Mouse (Mus musculus) kidney, embryonic 14.5 days (tissue): ENCODE data around the gene Cgnl1. TPM values are rescaled to one million over a fixed set of nuclear protein-coding genes. Genes with fewer than 3 reads are reported as not detected.
A peak's percentile ranks its signal among the peaks of the same experiment; 100 is the strongest.

Experiments used
- ATAC-seq: fragments of 200-750 bp; cut with Nextera tagmentation; 2 replicates; pipeline ENCODE4 v1.8.0; 2017; ENCODE audit warnings: moderate number of reproducible peaks, mild to moderate bottlenecking, moderate TSS enrichment, moderate library complexity; ENCODE audit not compliant: low FRiP score, low TSS enrichment
- H3K27ac ChIP-seq: fragments of 300-500 bp; sonication (generic); 2 replicates; pipeline ENCODE4 v1.5.1; 2014; ENCODE audit warnings: low read depth, mild to moderate bottlenecking, low read length, moderate library complexity, mixed read lengths
- H3K27me3 ChIP-seq: fragments of 300-500 bp; sonication (generic); 2 replicates; pipeline ENCODE4 v1.6.1; 2014; ENCODE audit warnings: mild to moderate bottlenecking, low read length; ENCODE audit not compliant: control insufficient read depth, insufficient read depth
- H3K36me3 ChIP-seq: fragments of 300-500 bp; sonication (generic); 2 replicates; pipeline ENCODE4 v1.6.1; 2014; ENCODE audit warnings: low read length, mixed read lengths; ENCODE audit not compliant: control insufficient read depth, insufficient read depth
- H3K4me1 ChIP-seq: fragments of 300-500 bp; sonication (generic); 2 replicates; pipeline ENCODE4 v1.6.1; 2014; ENCODE audit warnings: low read length, mixed read lengths; ENCODE audit not compliant: control insufficient read depth, insufficient read depth
- H3K4me2 ChIP-seq: fragments of 300-500 bp; sonication (generic); replicated peaks from 2 replicates; pipeline ENCODE4 v1.6.1; 2014; ENCODE audit warnings: low read depth, mild to moderate bottlenecking, low read length
- H3K4me3 ChIP-seq: fragments of 300-500 bp; sonication (generic); 2 replicates; pipeline ENCODE4 v1.5.1; 2014; ENCODE audit warnings: mild to moderate bottlenecking, low read length
- H3K9ac ChIP-seq: fragments of 300-500 bp; sonication (generic); 2 replicates; pipeline ENCODE4 v1.6.1; 2014; ENCODE audit warnings: low read depth, mild to moderate bottlenecking, low read length, moderate library complexity
- H3K9me3 ChIP-seq: fragments of 300-500 bp; sonication (generic); 2 replicates; pipeline ENCODE4 v1.6.1; 2016; ENCODE audit warnings: low read length; ENCODE audit not compliant: control insufficient read depth
- WGBS: fragments of 180-500 bp; shearing (Covaris S2); extraction: QIAGEN DNeasy Blood & Tissue Kit; methylation state at CpG from one replicate; pipeline ENCODE4 v1.1.7; 2014; 5-methylcytosine and 5-hydroxymethylcytosine counted together
- polyA plus RNA-seq: library from polyadenylated mRNA; unstranded; fragments of >200 nt; fragmentation: Nextera tagmentation; extraction: Ambion mirVana; gene quantifications from 2 replicates; pipeline ENCODE4 v1.2.1, GENCODE M21; 2014

The Cgnl1 gene
- polyA plus RNA-seq, 1 experiment from 2014 or later = 24.2 TPM

DNA sequence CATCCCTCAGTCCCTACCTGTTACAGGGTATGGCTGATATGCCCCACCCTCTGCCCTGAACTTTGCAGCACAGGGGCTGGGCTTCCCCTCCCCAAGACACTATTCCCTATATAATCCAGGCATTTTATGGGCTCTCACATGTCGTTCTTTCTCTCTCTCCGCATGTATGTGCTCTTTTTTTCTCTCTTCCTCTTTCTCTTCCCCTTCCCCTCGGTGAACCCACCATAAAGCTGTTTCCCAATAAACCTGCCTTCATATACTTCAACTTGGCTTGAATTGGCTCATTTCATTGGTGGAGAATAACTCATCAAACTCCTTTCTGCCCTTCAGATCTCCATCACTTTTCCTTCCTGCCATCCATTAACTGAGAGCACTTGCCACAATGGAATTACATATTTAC, 76.3 kb downstream of the Cgnl1 start:
- Histone ChIP-seq H3K27me3 (no peaks in the 10 kb centered on the region), H3K27ac (no peak overlapping the region), H3K4me3 (no peak overlapping the region), H3K9me3 (no peaks in the 10 kb centered on the region), H3K36me3 (no peaks in the 10 kb centered on the region), H3K9ac (no peak overlapping the region), H3K4me2 (no peak overlapping the region), H3K4me1 (peaks cover 15% of the 10 kb centered on the region)
- 60% methylated on average over 3 of the region's 3 CpGs for WGBS
- ATAC-seq = no peak

DNA sequence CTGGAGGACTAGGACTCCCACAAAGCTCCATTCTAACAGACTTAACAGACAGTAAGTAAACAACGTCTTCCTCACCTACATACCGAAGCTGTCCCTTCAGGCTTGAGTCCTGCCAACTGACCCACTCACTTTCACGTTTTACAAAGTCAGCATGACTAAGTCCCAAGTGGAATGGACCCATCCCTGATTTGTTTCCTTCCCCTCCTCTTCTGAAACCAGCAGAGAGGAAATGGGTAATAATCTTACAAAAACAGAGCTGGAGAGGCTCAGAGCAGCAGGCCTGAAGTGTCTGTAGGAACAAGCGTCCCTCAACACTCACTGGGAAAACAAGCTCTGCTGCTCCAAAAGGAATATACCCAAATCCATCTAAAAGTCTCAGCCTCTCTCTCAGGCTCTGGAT, 77.2 kb downstream of the Cgnl1 start:
- no peaks in the 10 kb centered on the region for H3K27me3 ChIP-seq
- no peaks in the 10 kb centered on the region for H3K36me3 ChIP-seq
- H3K4me3 ChIP-seq = no peak overlapping the region
- peak overlapping the region; percentile 42; the same call in 1 of the 2 replicates for H3K27ac ChIP-seq
- H3K4me1 ChIP-seq = peaks cover 24% of the 10 kb centered on the region
- H3K9me3 ChIP-seq = no peaks in the 10 kb centered on the region
- H3K9ac ChIP-seq = no peak overlapping the region
- ATAC-seq = no peak
- H3K4me2 ChIP-seq = no peak overlapping the region
- 30% methylated on average over 4 of the region's 4 CpGs for WGBS

DNA sequence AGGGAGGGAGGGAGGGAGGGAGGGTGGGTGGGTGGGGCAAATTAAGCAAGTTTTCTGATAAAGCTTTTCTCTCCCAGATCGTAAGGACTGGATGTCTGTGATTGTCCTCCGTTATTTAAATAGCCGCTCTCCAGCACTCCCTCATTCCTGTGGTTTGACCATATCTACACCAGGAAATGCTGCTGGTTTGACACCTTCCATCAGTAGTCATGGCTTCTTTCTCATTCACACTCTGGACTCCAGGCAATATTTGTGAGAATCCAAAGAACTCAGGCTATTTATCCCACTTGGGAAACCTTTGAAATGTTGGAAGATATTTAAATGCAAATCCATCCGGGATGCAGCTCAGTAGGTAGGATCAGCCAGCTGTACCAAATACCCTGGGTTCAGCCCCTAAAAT, 77.6 kb downstream of the Cgnl1 start:
- Histone ChIP-seq H3K4me1 (peaks cover 28% of the 10 kb centered on the region), H3K9ac (no peak overlapping the region), H3K27ac (peak overlapping the region; percentile 42; the same call in 1 of the 2 replicates), H3K4me2 (no peak overlapping the region), H3K4me3 (no peak overlapping the region), H3K9me3 (no peaks in the 10 kb centered on the region), H3K36me3 (no peaks in the 10 kb centered on the region), H3K27me3 (no peaks in the 10 kb centered on the region)
- no peak for ATAC-seq
- 69% methylated on average over 4 of the region's 4 CpGs for WGBS

DNA sequence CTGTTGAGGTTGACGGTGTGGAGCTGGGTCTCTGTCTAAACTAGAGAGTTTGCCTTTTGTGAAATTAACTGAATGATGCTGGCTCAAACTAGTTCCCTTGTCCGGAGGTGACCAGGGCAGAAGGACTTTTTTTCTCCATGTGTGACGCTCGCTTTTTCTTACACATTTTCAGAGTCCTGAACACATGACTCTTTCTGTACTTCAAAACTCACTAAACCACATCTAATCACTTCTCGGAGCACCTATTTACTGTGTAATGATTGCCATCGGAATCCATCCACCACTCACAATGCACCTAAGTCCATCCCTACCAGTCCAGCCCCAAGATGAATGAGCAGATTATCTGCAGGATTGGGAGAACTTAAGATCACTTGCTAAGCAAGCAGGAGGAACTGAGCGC, 79.2 kb downstream of the Cgnl1 start:
- no peak for ATAC-seq
- no peaks in the 10 kb centered on the region for H3K9me3 ChIP-seq
- no peak overlapping the region for H3K4me3 ChIP-seq
- H3K36me3 ChIP-seq = no peaks in the 10 kb centered on the region
- 88% methylated on average over 7 of the region's 7 CpGs for WGBS
- no peak overlapping the region for H3K27ac ChIP-seq
- no peak overlapping the region for H3K4me2 ChIP-seq
- peaks cover 41% of the 10 kb centered on the region for H3K4me1 ChIP-seq
- no peaks in the 10 kb centered on the region for H3K27me3 ChIP-seq
- no peak overlapping the region for H3K9ac ChIP-seq

DNA sequence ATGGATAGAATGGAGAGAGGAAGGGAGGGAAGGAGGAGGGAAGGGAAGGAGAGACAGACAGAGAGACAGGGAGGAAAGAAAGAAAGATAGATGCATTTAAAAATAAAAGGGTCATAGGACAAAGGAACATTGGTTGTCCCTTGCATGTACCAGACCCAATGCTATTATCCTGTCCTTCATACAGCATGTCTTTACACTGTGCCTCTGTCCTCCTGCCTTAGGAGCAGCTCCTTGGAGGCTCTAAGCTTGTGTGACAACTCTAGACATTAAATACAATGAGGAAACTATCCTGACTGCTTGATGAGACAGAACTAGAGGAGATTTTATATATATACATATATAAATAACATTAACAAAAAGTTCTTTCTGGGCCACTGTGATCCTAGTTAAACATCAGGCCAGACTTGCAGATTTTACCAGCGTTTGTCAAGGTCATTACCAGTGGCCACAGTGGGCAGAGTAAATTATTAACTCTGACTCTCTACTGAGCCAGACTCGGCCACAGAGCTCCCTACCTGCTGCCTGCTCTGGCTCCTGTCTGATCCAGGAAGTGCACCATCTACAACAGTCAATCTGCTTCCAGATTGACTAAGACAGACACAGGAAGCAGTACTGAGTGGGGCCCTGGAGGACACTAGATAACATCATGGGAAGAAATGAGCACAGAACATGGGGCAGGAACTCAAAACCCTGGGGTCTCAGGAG, 81.9 kb downstream of the Cgnl1 start:
- no peaks in the 10 kb centered on the region for H3K27me3 ChIP-seq
- no peak overlapping the region for H3K9ac ChIP-seq
- H3K4me3 ChIP-seq = no peak overlapping the region
- peaks cover 44% of the 10 kb centered on the region for H3K4me1 ChIP-seq
- no peaks in the 10 kb centered on the region for H3K36me3 ChIP-seq
- H3K9me3 ChIP-seq = no peaks in the 10 kb centered on the region
- 26% methylated on average over 2 of the region's 2 CpGs for WGBS
- ATAC-seq = no peak
- H3K4me2 ChIP-seq = no peak overlapping the region
- peak overlapping the region; percentile 67 for H3K27ac ChIP-seq

DNA sequence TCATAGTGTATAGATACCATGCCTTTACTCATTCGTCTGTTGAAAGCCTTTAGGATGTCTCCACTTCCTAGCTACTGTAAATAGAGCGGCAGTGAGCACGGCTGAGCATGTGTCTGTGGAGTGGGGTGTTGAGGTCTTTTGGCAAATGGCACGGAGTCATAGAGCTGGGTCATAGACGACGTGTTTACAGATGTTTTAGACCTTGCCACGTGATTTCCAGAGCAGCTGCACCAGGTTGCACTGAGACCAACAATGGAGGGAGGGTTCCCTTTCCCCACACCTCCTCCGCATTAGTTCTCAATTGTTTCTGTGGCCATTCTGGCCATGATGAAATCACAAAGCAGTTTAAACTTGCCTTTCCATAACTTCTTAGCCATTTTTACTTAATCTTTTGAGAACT, 84.9 kb downstream of the Cgnl1 start:
- WGBS = 79% methylated on average over 8 of the region's 8 CpGs
- Histone ChIP-seq H3K9me3 (no peaks in the 10 kb centered on the region), H3K27ac (no peak overlapping the region), H3K9ac (no peak overlapping the region), H3K27me3 (no peaks in the 10 kb centered on the region), H3K4me2 (no peak overlapping the region), H3K4me3 (no peak overlapping the region), H3K36me3 (no peaks in the 10 kb centered on the region), H3K4me1 (peaks cover 36% of the 10 kb centered on the region)
- ATAC-seq = no peak

DNA sequence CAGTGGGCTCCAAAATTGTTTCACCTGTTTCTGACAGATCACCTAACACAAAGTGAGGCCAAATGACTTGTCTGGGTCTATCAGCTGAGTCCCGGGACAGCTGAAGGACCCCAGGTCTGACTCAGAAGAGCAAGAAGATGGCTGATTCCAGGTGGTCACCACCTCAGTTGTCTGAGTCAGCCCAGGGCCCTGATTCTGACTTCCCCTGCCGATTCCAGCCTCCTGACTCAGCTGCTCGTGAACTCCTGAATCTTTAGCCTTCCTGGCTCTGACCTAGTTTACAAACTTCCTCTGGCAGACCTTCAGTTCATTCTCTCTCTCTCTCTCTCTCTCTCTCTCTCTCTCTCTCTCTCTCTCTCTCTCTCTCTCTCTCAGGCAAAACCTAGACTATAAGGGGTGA, 86.6 kb downstream of the Cgnl1 start:
- ATAC-seq = no peak
- Histone ChIP-seq H3K9me3 (no peaks in the 10 kb centered on the region), H3K9ac (no peak overlapping the region), H3K36me3 (no peaks in the 10 kb centered on the region), H3K4me1 (peaks cover 26% of the 10 kb centered on the region), H3K27ac (no peak overlapping the region), H3K4me2 (no peak overlapping the region), H3K4me3 (no peak overlapping the region), H3K27me3 (no peaks in the 10 kb centered on the region)
- 66% methylated on average over 3 of the region's 3 CpGs for WGBS

DNA sequence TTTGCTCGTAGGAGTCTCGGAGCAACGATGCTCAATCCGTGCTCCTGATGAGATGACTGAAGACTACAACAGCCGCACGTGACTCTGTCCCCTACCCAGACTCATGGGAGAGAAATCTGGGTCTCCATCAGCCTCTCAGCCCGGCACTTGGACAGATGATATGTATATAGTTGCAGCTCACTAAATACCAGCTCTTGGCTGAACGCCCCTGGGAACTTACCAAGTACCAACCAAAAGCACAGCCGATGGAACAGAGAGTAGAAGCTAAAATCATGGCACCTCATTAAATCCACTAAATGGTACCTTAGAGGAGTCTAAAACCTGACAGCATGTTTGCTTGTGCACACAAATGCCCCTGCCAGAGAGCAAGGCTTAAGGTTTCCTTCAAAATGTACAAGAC, 91.0 kb downstream of the Cgnl1 start:
- Histone ChIP-seq H3K27ac (no peak overlapping the region), H3K4me3 (no peak overlapping the region), H3K27me3 (no peaks in the 10 kb centered on the region), H3K9ac (no peak overlapping the region), H3K9me3 (no peaks in the 10 kb centered on the region), H3K4me1 (peaks cover 19% of the 10 kb centered on the region; the same call in 1 of the 2 replicates), H3K4me2 (no peak overlapping the region), H3K36me3 (no peaks in the 10 kb centered on the region)
- ATAC-seq = no peak
- 87% methylated on average over 9 of the region's 9 CpGs for WGBS

DNA sequence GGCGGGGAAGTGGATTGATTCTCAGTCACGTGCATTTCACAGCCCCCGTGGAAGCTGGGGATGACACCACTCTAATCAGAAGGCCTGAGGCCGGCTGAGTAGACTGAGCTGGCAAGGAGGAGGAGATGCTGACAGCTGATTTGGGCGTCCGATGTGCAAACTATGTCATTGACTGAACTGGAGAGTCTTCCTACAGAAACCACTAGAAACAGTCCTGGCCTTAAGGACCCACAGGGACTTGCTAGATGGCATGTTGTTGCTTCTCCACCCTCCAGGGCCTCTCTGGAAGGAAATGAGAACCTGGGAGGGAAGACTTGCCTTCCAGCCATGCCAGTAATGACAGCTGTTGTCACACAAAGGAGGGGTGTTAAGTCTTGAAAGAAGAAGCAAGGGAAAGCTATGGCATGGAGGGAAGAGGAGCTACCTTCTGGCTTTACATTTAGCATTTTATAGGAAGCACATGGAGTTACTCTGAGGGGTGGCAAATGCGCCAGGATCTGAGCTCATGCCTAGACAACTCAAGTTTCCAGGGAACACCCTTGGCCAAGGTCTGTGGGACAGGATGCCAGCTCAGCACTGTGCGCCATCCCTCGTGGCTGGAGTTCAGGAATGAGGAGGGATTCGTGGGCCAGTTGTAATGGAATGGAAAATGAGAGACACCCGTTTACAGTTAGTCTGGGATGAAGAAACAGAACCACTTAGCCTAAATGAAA, 92.1 kb downstream of the Cgnl1 start:
- 70% methylated on average over 11 of the region's 11 CpGs for WGBS
- H3K4me2 ChIP-seq = no peak overlapping the region
- H3K4me1 ChIP-seq = peaks cover 23% of the 10 kb centered on the region; the same call in 1 of the 2 replicates
- no peaks in the 10 kb centered on the region for H3K36me3 ChIP-seq
- no peak overlapping the region for H3K27ac ChIP-seq
- H3K27me3 ChIP-seq = no peaks in the 10 kb centered on the region
- no peak overlapping the region for H3K9ac ChIP-seq
- ATAC-seq = no peak
- H3K9me3 ChIP-seq = no peaks in the 10 kb centered on the region
- no peak overlapping the region for H3K4me3 ChIP-seq
